Comparison of ENCODE assay signal across 14 mouse cellular contexts in the genomic region with DNA sequence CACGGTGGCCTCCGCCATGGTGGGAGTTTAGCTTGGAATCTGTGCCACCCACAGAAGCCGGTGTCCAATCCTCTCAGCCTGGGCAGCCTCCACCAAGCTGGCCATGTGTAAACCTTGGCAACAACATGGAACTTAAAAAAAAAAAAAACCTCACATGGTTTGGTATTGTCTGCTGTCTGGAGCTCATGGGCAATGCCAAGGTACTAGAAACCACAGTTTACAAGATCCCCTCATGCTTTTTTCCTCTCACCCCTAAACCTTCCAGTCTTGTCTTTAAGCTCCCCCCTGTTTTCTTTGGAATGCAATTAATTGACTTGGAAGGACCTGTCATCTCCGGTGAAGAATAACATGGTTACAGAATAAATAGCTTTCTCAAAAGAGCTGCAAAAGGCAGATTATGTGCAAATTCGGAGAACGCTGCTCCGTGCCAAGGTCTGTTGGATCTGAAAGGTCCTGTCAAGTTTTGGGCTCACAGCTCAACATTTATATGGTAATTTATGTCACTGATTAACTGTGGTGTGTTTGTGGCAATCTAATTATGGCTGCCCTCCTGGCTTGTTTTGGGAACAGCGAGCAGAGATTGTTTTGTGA.
DNase-seq lines count a peak whose midpoint lies in the region; ATAC-seq and TF ChIP-seq lines count a peak whose summit lies in the region.
"Had no signal": no experiment of that assay in that cellular context is flagged by ENCODE, and none has a peak within 500 bp of the region (broad histone marks: within the 10 kb centered on the region; RNA-seq: fewer than 3 reads in every experiment).

No protein-coding gene starts in this region.

- 55% methylated on average over 8 of the region's 8 CpGs for WGBS in hindbrain, embryonic 14.5 days
- WGBS in hindbrain, embryonic 10.5 days = 82% methylated on average over 8 of the region's 8 CpGs
- WGBS in lung, postnatal 0 days = 71% methylated on average over 8 of the region's 8 CpGs

- H3K9ac ChIP-seq in hindbrain, embryonic 14.5 days = no peak overlapping the region
- no peak overlapping the region for H3K9ac ChIP-seq in lung, postnatal 0 days (replicated peaks; ENCODE audit: low read depth)

- H3K4me3 ChIP-seq in hindbrain, embryonic 14.5 days (replicated peaks; ENCODE audit: low read length) = no peak overlapping the region
- no peak overlapping the region for H3K4me3 ChIP-seq in hindbrain, embryonic 10.5 days
- H3K4me3 ChIP-seq in lung, postnatal 0 days (ENCODE audit: low read depth, low read length) = no peak overlapping the region
- H3K4me3 ChIP-seq: gastrocnemius, adult 2 months had no signal

- no peaks in the 10 kb centered on the region for H3K4me1 ChIP-seq in hindbrain, embryonic 14.5 days (replicated peaks; ENCODE audit: control insufficient read depth, insufficient read depth, low read length)
- 0 out of 2 replicates have a peak, but pooled peaks cover 6% of the 10 kb centered on the region for H3K4me1 ChIP-seq in hindbrain, embryonic 10.5 days (replicated peaks)
- no peaks in the 10 kb centered on the region for H3K4me1 ChIP-seq in lung, postnatal 0 days (ENCODE audit: insufficient read depth, low read depth, low read length)

- peak; percentile 39 for DNase-seq in hindbrain, embryonic 14.5 days (ENCODE audit: low spot score)
- DNase-seq in hindbrain, embryonic 10.5 days (ENCODE audit: low spot score) = no peak
- peak; percentile 27 for DNase-seq in lung, postnatal 0 days (ENCODE audit: low spot score)
- DNase-seq in lung, postnatal 36 days = no peak
- DNase-seq in brain, embryonic 18.5 days (ENCODE audit: low read depth, low spot score) = peak; percentile 37
- DNase-seq in kidney, postnatal 25 days = peak; percentile 40 to 66
- no peak for DNase-seq in adrenal gland, postnatal 36 days
- DNase-seq: gastrocnemius, adult 2 months; heart, postnatal 14 days; right cerebral cortex, postnatal 14 days; thymus, postnatal 25 days had no signal

- H3K9me3 ChIP-seq in hindbrain, embryonic 14.5 days (ENCODE audit: control insufficient read depth, low read length) = no peaks in the 10 kb centered on the region
- no peaks in the 10 kb centered on the region for H3K9me3 ChIP-seq in hindbrain, embryonic 10.5 days
- H3K9me3 ChIP-seq in lung, postnatal 0 days (ENCODE audit: low read length) = 0 out of 2 replicates have a peak, but pooled peaks cover 4% of the 10 kb centered on the region

- ATAC-seq in hindbrain, embryonic 14.5 days (ENCODE audit: low FRiP score) = peak; percentile 35; the same call in 1 of the 2 replicates
- no peak; the same call in 1 of the 2 replicates for ATAC-seq in lung, postnatal 0 days
- ATAC-seq: intestine, postnatal 0 days had no signal

- H3K27ac ChIP-seq in hindbrain, embryonic 14.5 days = 0 out of 2 replicates have a peak overlapping the region, but pooled peaks have one; percentile 26
- H3K27ac ChIP-seq in hindbrain, embryonic 10.5 days = no peak overlapping the region
- no peak overlapping the region for H3K27ac ChIP-seq in lung, postnatal 0 days (ENCODE audit: low read length)
- H3K27ac ChIP-seq: gastrocnemius, adult 2 months; macrophage had no signal

- H3K36me3 ChIP-seq in hindbrain, embryonic 14.5 days (replicated peaks; ENCODE audit: control insufficient read depth, insufficient read depth) = no peaks in the 10 kb centered on the region
- H3K36me3 ChIP-seq in hindbrain, embryonic 10.5 days = no peaks in the 10 kb centered on the region
- H3K36me3 ChIP-seq in lung, postnatal 0 days (ENCODE audit: insufficient read depth, low read length) = no peaks in the 10 kb centered on the region

- H3K27me3 ChIP-seq in hindbrain, embryonic 14.5 days (ENCODE audit: control insufficient read depth, insufficient read depth, low read length) = no peaks in the 10 kb centered on the region
- no peaks in the 10 kb centered on the region for H3K27me3 ChIP-seq in hindbrain, embryonic 10.5 days (ENCODE audit: insufficient read depth, poor library complexity, severe bottlenecking)
- no peaks in the 10 kb centered on the region for H3K27me3 ChIP-seq in lung, postnatal 0 days (replicated peaks; ENCODE audit: insufficient read depth, low read length)

- H3K4me2 ChIP-seq in hindbrain, embryonic 14.5 days (replicated peaks) = no peak overlapping the region
- no peak overlapping the region for H3K4me2 ChIP-seq in lung, postnatal 0 days (replicated peaks; ENCODE audit: low read depth, low read length)
- H3K4me2 ChIP-seq: liver, embryonic 11.5 days had no signal

- TF ChIP-seq EP300 in lung, postnatal 0 days (IDR thresholded peaks at IDR 0.05) = no peak

- TF ChIP-seq CTCF in lung, postnatal 0 days (IDR thresholded peaks at IDR 0.05) = no peak

Comparison
In these comparisons a context has a peak if more than half of its experiments do, and no peak if none do; other contexts are left out.
1. DNase-seq: peak in hindbrain, embryonic 14.5 days (single experiment), lung, postnatal 0 days (single experiment), brain, embryonic 18.5 days (single experiment) and kidney, postnatal 25 days (2 of 2); none in hindbrain, embryonic 10.5 days (single experiment), lung, postnatal 36 days (single experiment) and adrenal gland, postnatal 36 days (0 of 2).